Mouse (Mus musculus): ENCODE results near the gene Nrl.

Nrl gene

GRCm38 (mm10) chr14:55536116-55536745, 11.4 kb upstream of the Nrl start:
- no peak for DNase-seq (ENCODE audit: low read depth, low spot score)

- DNase-seq (ENCODE audit: low read depth, low spot score) = no peak
These were observed 3.2 kb upstream of the Nrl start for GRCm38 (mm10) chr14:55527940-55528339.

- DNase-seq (ENCODE audit: low read depth, low spot score) = no peak
These were observed 1.9 kb upstream of the Nrl start for GRCm38 (mm10) chr14:55526674-55527073.

- DNase-seq (ENCODE audit: low read depth, low spot score) = peak; percentile 71
These were observed 719 bp downstream of the Nrl start for GRCm38 (mm10) chr14:55524062-55524461.

GRCm38 (mm10) chr14:55520451-55521361, 4.1 kb downstream of the Nrl start:
- DNase-seq (ENCODE audit: low read depth, low spot score) = peak; percentile 88

- DNase-seq (ENCODE audit: low read depth, low spot score) = no peak
These were observed 5.2 kb downstream of the Nrl start for GRCm38 (mm10) chr14:55519604-55520003.

GRCm38 (mm10) chr14:55518897-55519296, 5.9 kb downstream of the Nrl start:
- DNase-seq (ENCODE audit: low read depth, low spot score) = no peak

- DNase-seq (ENCODE audit: low read depth, low spot score) = no peak
These were observed 8.9 kb downstream of the Nrl start for GRCm38 (mm10) chr14:55515846-55516245.

GRCm38 (mm10) chr14:55513927-55514326, 10.9 kb downstream of the Nrl start:
- DNase-seq (ENCODE audit: low read depth, low spot score) = no peak

GRCm38 (mm10) chr14:55511037-55511436, 13.7 kb downstream of the Nrl start:
- DNase-seq (ENCODE audit: low read depth, low spot score) = no peak

GRCm38 (mm10) chr14:55510125-55510731, 14.6 kb downstream of the Nrl start, which contains the start of gene Cpne6:
Gene Cpne6, plus strand, starts transcription at chr14:55510445.
- no peak for DNase-seq (ENCODE audit: low read depth, low spot score)

- DNase-seq (ENCODE audit: low read depth, low spot score) = no peak
These were observed 15.2 kb downstream of the Nrl start for GRCm38 (mm10) chr14:55509540-55509939.

- no peak for DNase-seq (ENCODE audit: low read depth, low spot score)
These were observed 17.0 kb downstream of the Nrl start for GRCm38 (mm10) chr14:55507801-55508200.

GRCm38 (mm10) chr14:55505612-55506011, 19.2 kb downstream of the Nrl start:
- no peak for DNase-seq (ENCODE audit: low read depth, low spot score)

- no peak for DNase-seq (ENCODE audit: low read depth, low spot score)
These were observed 27.3 kb downstream of the Nrl start for GRCm38 (mm10) chr14:55497449-55497821.

- DNase-seq (ENCODE audit: low read depth, low spot score) = no peak
These were observed 27.9 kb downstream of the Nrl start for GRCm38 (mm10) chr14:55496761-55497448.

- no peak for DNase-seq (ENCODE audit: low read depth, low spot score)
These were observed 29.1 kb downstream of the Nrl start for GRCm38 (mm10) chr14:55495509-55496240.

- DNase-seq (ENCODE audit: low read depth, low spot score) = no peak
These were observed 32.7 kb downstream of the Nrl start for GRCm38 (mm10) chr14:55492103-55492502.

GRCm38 (mm10) chr14:55491291-55491833, 33.4 kb downstream of the Nrl start:
- no peak for DNase-seq (ENCODE audit: low read depth, low spot score)

- DNase-seq (ENCODE audit: low read depth, low spot score) = peak; percentile 70
These were observed 34.2 kb downstream of the Nrl start, which contains the start of gene Carmil3 for GRCm38 (mm10) chr14:55490361-55491201. Gene Carmil3, plus strand, starts transcription at chr14:55490651.
